Mouse (Mus musculus) lung, postnatal 0 days (tissue): ENCODE results near the gene Ppa1.

ENCODE experiments used
- CTCF ChIP-seq: IDR thresholded peaks from 2 replicates; pipeline ENCODE4 v1.5.1; 2016; ENCODE audit warnings: antibody characterized with exemption, mild to moderate bottlenecking
- EP300 ChIP-seq: IDR thresholded peaks from 2 replicates; pipeline ENCODE4 v1.6.1; 2016; ENCODE audit warnings: antibody characterized with exemption, mild to moderate bottlenecking, control low read depth

DNA sequence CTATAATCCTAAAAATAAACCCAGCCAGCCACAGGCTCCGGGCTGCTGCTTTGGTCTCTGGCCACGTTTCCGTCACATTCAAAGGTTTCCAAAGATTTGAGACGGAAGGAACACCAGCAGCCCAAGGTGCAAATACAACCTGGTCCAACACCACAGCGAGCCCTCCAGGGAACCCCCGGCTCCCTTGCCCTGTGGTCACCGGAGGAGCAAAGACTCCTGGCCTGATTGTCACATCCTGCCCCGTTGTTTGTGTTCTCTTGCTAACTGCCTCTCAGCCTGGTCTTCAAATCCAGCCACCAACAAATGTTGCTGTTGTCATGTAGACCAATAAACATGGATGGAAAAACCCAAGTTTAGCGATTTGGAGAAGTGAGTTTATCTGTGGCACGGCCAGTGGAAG lies 15.9 kb upstream of the Ppa1 start:
- TF ChIP-seq CTCF, result no peak
- no peak for TF ChIP-seq EP300
